Mouse (Mus musculus): ENCODE results near the gene Ehd3. TPM values are rescaled to one million over a fixed set of nuclear protein-coding genes. Genes with fewer than 3 reads are reported as not detected.
"Not testable (repeated sequence)": the region's sequence is repeated elsewhere in the genome, so short reads cannot be mapped to it uniquely, and the experiment has no call there.

The Ehd3 gene
- polyA plus RNA-seq, 1 experiment from 2014 or later, result 26.5 TPM

DNA sequence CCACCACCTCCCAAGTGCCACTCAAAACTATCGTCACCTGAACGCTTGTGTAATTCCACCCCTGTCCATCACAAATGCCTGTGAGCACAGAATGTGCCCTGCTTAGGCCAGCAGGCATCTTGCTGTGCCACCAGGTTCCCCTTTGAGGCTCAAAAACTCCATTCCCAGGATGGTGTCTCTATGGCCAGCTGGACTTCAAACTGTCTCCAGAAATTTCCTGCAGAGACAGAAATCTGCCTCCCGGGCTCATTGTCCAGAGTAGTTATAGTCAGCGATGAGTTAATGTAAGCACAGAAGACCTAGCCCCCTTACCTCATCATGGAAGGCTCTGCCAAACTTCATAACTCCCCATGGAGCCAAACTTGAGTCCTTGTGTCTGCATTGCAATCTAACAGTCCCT lies 33.3 kb downstream of the Ehd3 start:
- no peak overlapping the region for H3K4me3 ChIP-seq (ENCODE audit: low read length)
- H3K9ac ChIP-seq (ENCODE audit: low read depth, low read length), result no peak overlapping the region
- no peaks in the 10 kb centered on the region for H3K27me3 ChIP-seq (replicated peaks; ENCODE audit: control insufficient read depth, insufficient read depth, low read length)
- H3K4me2 ChIP-seq (ENCODE audit: low read length), result no peak overlapping the region
- no peak for ATAC-seq
- no peak overlapping the region for H3K27ac ChIP-seq (ENCODE audit: low read depth, low read length)
- WGBS, result 83% methylated on average over 4 of the region's 4 CpGs
- H3K4me1 ChIP-seq (ENCODE audit: control insufficient read depth, insufficient read depth, low read depth, low read length), result no peaks in the 10 kb centered on the region
- H3K9me3 ChIP-seq (ENCODE audit: control insufficient read depth, low read length), result no peaks in the 10 kb centered on the region
- no peaks in the 10 kb centered on the region for H3K36me3 ChIP-seq (ENCODE audit: control insufficient read depth, insufficient read depth, low read length)

DNA sequence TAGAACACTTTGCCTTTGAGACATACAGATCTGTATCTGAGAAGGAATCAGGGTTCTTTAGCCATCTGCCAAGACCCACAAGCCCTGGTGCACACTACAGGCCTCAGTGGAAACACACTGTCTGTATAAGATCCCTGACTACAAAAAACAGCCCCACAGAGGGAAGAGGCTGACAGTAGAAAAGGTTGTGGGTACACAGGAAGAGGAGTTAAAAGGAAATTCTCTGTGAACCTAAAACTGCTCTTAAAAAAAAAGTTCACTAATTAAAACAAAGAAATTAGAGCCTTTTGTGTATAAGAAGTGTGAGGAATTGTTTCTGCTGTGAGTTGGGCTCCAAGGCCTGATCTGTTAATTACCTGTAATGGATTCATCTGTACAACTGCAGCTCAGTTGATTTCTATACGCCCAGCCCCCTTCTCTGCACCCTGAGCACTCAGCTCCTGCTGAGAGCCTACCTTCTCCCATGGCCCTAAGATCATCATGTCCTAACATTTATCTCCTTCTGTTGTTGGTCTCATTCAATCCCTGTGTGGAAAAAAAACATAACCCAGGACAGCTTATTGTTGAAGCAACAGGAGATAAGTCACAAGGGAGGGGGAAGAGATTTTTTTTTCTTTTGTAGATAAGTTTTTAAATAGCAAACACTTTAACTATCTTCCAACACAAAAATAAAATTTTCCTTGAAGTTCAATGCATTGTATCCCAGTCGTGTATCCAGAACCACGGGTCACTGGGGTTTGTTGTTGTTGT lies 35.3 kb downstream of the Ehd3 start:
- Histone ChIP-seq H3K27me3 (replicated peaks; ENCODE audit: control insufficient read depth, insufficient read depth, low read length) (no peaks in the 10 kb centered on the region), H3K9me3 (ENCODE audit: control insufficient read depth, low read length) (no peaks in the 10 kb centered on the region), H3K4me1 (ENCODE audit: control insufficient read depth, insufficient read depth, low read depth, low read length) (no peaks in the 10 kb centered on the region), H3K4me3 (ENCODE audit: low read length) (no peak overlapping the region), H3K9ac (ENCODE audit: low read depth, low read length) (no peak overlapping the region), H3K4me2 (ENCODE audit: low read length) (no peak overlapping the region), H3K27ac (ENCODE audit: low read depth, low read length) (no peak overlapping the region), H3K36me3 (ENCODE audit: control insufficient read depth, insufficient read depth, low read length) (no peaks in the 10 kb centered on the region)
- 55% methylated on average over 3 of the region's 3 CpGs for WGBS
- ATAC-seq, result no peak

DNA sequence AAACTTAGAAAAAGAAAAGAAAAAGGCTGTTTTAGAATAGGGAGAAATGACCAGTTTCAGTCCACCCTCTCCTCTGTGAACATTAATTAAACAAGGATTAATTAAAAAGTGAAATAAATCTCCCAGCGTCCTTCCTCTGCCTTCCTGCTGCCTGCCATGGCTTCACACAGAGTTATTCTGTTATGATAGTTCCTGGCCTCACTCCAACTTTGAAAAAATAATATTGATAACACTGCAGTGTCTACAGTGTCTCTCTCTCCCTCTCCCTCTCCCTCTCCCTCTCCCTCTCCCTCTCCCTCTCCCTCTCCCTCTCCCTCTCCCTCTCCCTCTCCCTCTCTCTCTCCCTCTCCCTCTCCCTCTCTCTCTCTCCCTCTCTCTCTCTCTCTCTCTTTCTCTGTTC lies 35.9 kb downstream of the Ehd3 start:
- not testable (repeated sequence) for ATAC-seq

DNA sequence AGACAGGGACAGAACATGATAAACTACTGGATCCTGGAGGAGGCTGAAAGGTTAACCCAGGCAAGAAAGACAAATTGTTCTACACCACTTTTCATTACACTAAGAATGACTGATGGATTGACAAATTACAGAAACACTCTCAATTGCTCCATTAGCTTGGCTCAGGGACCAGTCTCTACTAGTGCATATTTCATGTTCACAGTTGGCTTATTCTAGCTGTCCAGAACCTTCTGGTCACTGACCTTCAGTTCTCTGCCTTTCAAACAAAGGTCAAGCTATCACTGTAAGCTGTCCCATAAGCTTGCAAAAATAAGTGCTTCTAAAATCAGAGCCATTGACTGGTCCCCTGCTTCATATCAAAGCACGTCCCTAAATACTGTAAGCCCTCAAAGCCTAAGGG lies 39.0 kb downstream of the Ehd3 start:
- Histone ChIP-seq H3K9me3 (ENCODE audit: control insufficient read depth, low read length) (no peaks in the 10 kb centered on the region), H3K27me3 (replicated peaks; ENCODE audit: control insufficient read depth, insufficient read depth, low read length) (no peaks in the 10 kb centered on the region), H3K27ac (ENCODE audit: low read depth, low read length) (no peak overlapping the region), H3K9ac (ENCODE audit: low read depth, low read length) (no peak overlapping the region), H3K4me2 (ENCODE audit: low read length) (no peak overlapping the region), H3K36me3 (ENCODE audit: control insufficient read depth, insufficient read depth, low read length) (no peaks in the 10 kb centered on the region), H3K4me3 (ENCODE audit: low read length) (no peak overlapping the region), H3K4me1 (ENCODE audit: control insufficient read depth, insufficient read depth, low read depth, low read length) (no peaks in the 10 kb centered on the region)
- ATAC-seq, result no peak
- WGBS, result 81% methylated on average over 1 of the region's 1 CpGs

More for the DNA sequence above, 35.9 kb downstream of the Ehd3 start:
- not testable (repeated sequence) for H3K4me2 ChIP-seq (ENCODE audit: low read length); H3K4me3 ChIP-seq (ENCODE audit: low read length); H3K4me1 ChIP-seq (ENCODE audit: control insufficient read depth, insufficient read depth, low read depth, low read length); H3K9ac ChIP-seq (ENCODE audit: low read depth, low read length); H3K27me3 ChIP-seq (replicated peaks; ENCODE audit: control insufficient read depth, insufficient read depth, low read length); H3K27ac ChIP-seq (ENCODE audit: low read depth, low read length); H3K36me3 ChIP-seq (ENCODE audit: control insufficient read depth, insufficient read depth, low read length); H3K9me3 ChIP-seq (ENCODE audit: control insufficient read depth, low read length)
- WGBS, result 31% methylated on average over 1 of the region's 1 CpGs

DNA sequence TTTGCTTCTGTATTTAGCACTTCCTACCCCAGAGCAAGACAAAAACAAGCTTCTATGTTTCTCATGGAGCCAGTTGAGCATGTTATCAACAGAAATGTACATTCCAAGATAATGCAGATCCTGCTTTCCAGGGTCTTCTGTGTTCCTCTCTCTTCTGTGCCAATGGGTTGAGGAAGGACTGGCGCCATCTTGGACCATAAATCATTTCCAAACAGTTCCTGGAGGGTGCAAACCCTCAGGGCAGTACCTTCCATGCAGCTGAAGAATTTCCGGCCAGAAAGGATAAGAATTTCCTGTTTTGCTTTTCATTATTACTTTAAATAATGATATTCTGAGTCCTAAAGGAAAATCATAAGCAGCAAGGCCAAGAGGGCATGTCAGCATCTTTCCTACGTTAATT lies 41.7 kb downstream of the Ehd3 start:
- no peak for ATAC-seq
- Histone ChIP-seq H3K27ac (ENCODE audit: low read depth, low read length) (no peak overlapping the region), H3K36me3 (ENCODE audit: control insufficient read depth, insufficient read depth, low read length) (no peaks in the 10 kb centered on the region), H3K9me3 (ENCODE audit: control insufficient read depth, low read length) (no peaks in the 10 kb centered on the region), H3K9ac (ENCODE audit: low read depth, low read length) (no peak overlapping the region), H3K4me1 (ENCODE audit: control insufficient read depth, insufficient read depth, low read depth, low read length) (no peaks in the 10 kb centered on the region), H3K4me2 (ENCODE audit: low read length) (no peak overlapping the region), H3K27me3 (replicated peaks; ENCODE audit: control insufficient read depth, insufficient read depth, low read length) (no peaks in the 10 kb centered on the region), H3K4me3 (ENCODE audit: low read length) (no peak overlapping the region)
- WGBS, result 84% methylated on average over 3 of the region's 3 CpGs

DNA sequence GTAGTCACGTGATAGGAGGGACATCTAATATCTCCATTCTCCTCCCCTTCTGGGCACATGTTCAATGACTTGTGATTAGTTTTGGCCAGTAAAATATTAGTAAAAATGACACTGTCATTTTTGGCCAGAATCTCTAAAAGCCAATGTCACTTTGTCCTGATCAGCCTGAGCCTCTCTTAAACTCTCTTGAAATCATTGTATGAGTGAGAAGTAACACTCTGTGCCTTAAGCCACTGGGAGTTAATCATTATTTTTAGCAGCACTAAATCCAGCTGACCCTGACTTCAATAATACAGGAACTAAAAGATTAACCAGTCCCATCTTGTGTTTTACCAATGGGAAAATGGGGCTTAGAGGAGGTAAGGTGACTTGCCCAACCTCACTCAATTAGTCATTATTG lies 43.5 kb downstream of the Ehd3 start:
- Histone ChIP-seq H3K9ac (ENCODE audit: low read depth, low read length) (no peak overlapping the region), H3K4me1 (ENCODE audit: control insufficient read depth, insufficient read depth, low read depth, low read length) (no peaks in the 10 kb centered on the region), H3K9me3 (ENCODE audit: control insufficient read depth, low read length) (no peaks in the 10 kb centered on the region), H3K27ac (ENCODE audit: low read depth, low read length) (no peak overlapping the region), H3K27me3 (replicated peaks; ENCODE audit: control insufficient read depth, insufficient read depth, low read length) (no peaks in the 10 kb centered on the region), H3K4me2 (ENCODE audit: low read length) (no peak overlapping the region), H3K36me3 (ENCODE audit: control insufficient read depth, insufficient read depth, low read length) (no peaks in the 10 kb centered on the region), H3K4me3 (ENCODE audit: low read length) (no peak overlapping the region)
- ATAC-seq, result no peak
- WGBS, result 87% methylated on average over 1 of the region's 1 CpGs

DNA sequence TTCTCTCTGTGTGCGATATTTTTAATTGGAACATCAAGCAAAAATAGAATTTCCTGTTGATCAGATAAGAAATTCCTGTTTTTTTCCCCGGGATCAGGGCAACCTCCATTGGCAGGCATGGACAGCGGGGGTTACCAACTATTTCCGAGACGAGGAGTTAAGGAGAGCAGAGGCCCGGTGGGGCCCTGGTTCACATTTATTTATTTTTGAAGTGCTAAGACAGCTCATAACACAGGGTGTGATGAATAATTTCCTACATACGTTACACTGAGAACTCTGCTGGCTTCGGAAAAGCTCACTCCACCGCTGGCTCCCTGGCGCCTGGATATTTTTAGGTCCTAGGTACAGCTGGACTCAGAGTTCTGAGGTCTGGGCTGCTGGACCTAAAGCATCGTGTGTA lies 49.1 kb downstream of the Ehd3 start:
- no peak overlapping the region for H3K4me3 ChIP-seq (ENCODE audit: low read length)
- no peak overlapping the region for H3K9ac ChIP-seq (ENCODE audit: low read depth, low read length)
- ATAC-seq, result no peak
- H3K4me2 ChIP-seq (ENCODE audit: low read length), result no peak overlapping the region
- H3K9me3 ChIP-seq (ENCODE audit: control insufficient read depth, low read length), result no peaks in the 10 kb centered on the region
- WGBS, result 80% methylated on average over 11 of the region's 11 CpGs
- no peak overlapping the region for H3K27ac ChIP-seq (ENCODE audit: low read depth, low read length)
- no peaks in the 10 kb centered on the region for H3K36me3 ChIP-seq (ENCODE audit: control insufficient read depth, insufficient read depth, low read length)
- H3K4me1 ChIP-seq (ENCODE audit: control insufficient read depth, insufficient read depth, low read depth, low read length), result no peaks in the 10 kb centered on the region
- H3K27me3 ChIP-seq (replicated peaks; ENCODE audit: control insufficient read depth, insufficient read depth, low read length), result no peaks in the 10 kb centered on the region

DNA sequence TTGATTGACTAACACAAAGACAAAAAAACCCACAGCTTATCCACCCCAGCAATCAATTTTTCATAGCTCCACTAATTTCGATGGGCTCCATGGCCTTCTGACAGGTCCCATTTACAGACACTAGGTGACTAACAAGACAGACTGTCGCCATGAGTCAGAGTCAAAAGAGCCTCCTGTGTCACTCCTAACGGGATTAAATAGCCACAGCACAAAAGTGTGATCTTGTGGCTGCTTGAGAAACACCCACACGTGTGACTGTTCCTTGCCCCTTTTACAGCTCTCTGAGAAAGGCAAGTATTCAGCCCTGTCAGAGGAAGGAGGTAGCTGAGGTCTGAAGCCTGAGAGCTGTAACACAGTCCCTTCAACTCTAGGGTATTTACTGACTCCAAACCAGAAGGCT lies 49.8 kb downstream of the Ehd3 start:
- H3K4me1 ChIP-seq (ENCODE audit: control insufficient read depth, insufficient read depth, low read depth, low read length), result no peaks in the 10 kb centered on the region
- 66% methylated on average over 4 of the region's 4 CpGs for WGBS

DNA sequence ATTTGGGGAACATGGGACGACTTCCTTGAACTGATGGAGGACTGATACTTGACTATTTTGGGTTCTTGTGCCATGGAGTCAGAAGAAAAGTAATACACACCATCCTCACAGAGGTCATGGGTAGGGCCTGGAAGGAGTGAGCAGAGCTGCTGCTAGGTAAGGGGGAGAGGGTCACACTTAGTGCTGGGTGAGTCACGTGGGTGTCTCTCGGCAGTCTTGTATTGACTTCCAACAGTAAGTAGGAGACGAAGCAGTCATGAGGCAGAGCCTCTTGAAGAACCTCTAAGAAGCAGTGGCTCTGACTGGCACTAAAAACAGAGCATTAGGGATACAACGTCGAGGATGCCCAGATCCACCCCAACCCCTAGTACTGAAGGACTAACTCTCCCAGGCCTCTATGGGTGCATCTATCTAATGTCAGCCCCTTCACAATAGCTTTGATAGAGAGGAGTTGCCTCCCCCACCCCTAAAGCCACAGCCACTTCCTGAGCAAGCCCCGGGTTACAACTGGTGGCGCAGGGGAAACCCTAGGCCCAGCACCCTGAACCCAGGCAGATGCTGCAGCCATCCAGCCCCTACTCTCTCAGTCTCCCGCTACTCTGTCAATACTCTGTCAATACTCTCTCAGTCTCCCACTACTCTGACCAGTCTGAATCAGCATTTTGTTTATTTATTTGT lies 65.2 kb downstream of the Ehd3 start:
- Histone ChIP-seq H3K27ac (ENCODE audit: low read depth, low read length) (no peak overlapping the region), H3K4me2 (ENCODE audit: low read length) (no peak overlapping the region), H3K9me3 (ENCODE audit: control insufficient read depth, low read length) (no peaks in the 10 kb centered on the region), H3K27me3 (replicated peaks; ENCODE audit: control insufficient read depth, insufficient read depth, low read length) (no peaks in the 10 kb centered on the region), H3K4me1 (ENCODE audit: control insufficient read depth, insufficient read depth, low read depth, low read length) (no peaks in the 10 kb centered on the region), H3K36me3 (ENCODE audit: control insufficient read depth, insufficient read depth, low read length) (no peaks in the 10 kb centered on the region), H3K9ac (ENCODE audit: low read depth, low read length) (no peak overlapping the region), H3K4me3 (ENCODE audit: low read length) (no peak overlapping the region)
- WGBS, result 97% methylated on average over 9 of the region's 9 CpGs
- ATAC-seq, result no peak

More for the DNA sequence above, 49.8 kb downstream of the Ehd3 start:
- no peak for ATAC-seq
- Histone ChIP-seq H3K4me3 (ENCODE audit: low read length) (no peak overlapping the region), H3K9me3 (ENCODE audit: control insufficient read depth, low read length) (no peaks in the 10 kb centered on the region), H3K4me2 (ENCODE audit: low read length) (no peak overlapping the region), H3K27ac (ENCODE audit: low read depth, low read length) (no peak overlapping the region), H3K9ac (ENCODE audit: low read depth, low read length) (no peak overlapping the region), H3K36me3 (ENCODE audit: control insufficient read depth, insufficient read depth, low read length) (no peaks in the 10 kb centered on the region), H3K27me3 (replicated peaks; ENCODE audit: control insufficient read depth, insufficient read depth, low read length) (no peaks in the 10 kb centered on the region)
